Mouse (Mus musculus): ENCODE results near the gene Shisa9.

Shisa9 gene

GRCm38 (mm10) chr16:12202151-12202550 is 218.2 kb downstream of the Shisa9 start:
- DNase-seq, result no peak

GRCm38 (mm10) chr16:12203055-12203454 is 219.1 kb downstream of the Shisa9 start:
- no peak for DNase-seq

GRCm38 (mm10) chr16:12204423-12204822 is 220.5 kb downstream of the Shisa9 start:
- no peak for DNase-seq

GRCm38 (mm10) chr16:12206421-12206950 is 222.6 kb downstream of the Shisa9 start:
- no peak for DNase-seq

GRCm38 (mm10) chr16:12206951-12207350 is 223.0 kb downstream of the Shisa9 start:
- DNase-seq, result no peak

- DNase-seq, result no peak
Observed at GRCm38 (mm10) chr16:12209355-12209754, 225.4 kb downstream of the Shisa9 start.

- no peak for DNase-seq
Observed at GRCm38 (mm10) chr16:12209819-12210218, 225.9 kb downstream of the Shisa9 start.

- DNase-seq, result no peak
Observed at GRCm38 (mm10) chr16:12214018-12214417, 230.1 kb downstream of the Shisa9 start.

GRCm38 (mm10) chr16:12217289-12218150 is 233.6 kb downstream of the Shisa9 start:
- DNase-seq, result no peak

- DNase-seq, result no peak
Observed at GRCm38 (mm10) chr16:12218151-12218532, 234.2 kb downstream of the Shisa9 start.

GRCm38 (mm10) chr16:12219821-12220220 is 235.9 kb downstream of the Shisa9 start:
- DNase-seq, result no peak

GRCm38 (mm10) chr16:12223537-12223936 is 239.6 kb downstream of the Shisa9 start:
- DNase-seq, result no peak

GRCm38 (mm10) chr16:12226937-12227336 is 243.0 kb downstream of the Shisa9 start:
- DNase-seq, result no peak

- no peak for DNase-seq
Observed at GRCm38 (mm10) chr16:12233288-12233687, 249.4 kb downstream of the Shisa9 start.

GRCm38 (mm10) chr16:12234289-12234688 is 250.4 kb downstream of the Shisa9 start:
- no peak for DNase-seq

- no peak for DNase-seq
Observed at GRCm38 (mm10) chr16:12238611-12239010, 254.7 kb downstream of the Shisa9 start.

- no peak for DNase-seq
Observed at GRCm38 (mm10) chr16:12259361-12259760, 275.4 kb downstream of the Shisa9 start.

- DNase-seq, result no peak
Observed at GRCm38 (mm10) chr16:12265828-12266227, 281.9 kb downstream of the Shisa9 start.

- no peak for DNase-seq
Observed at GRCm38 (mm10) chr16:12300523-12300922, 316.6 kb downstream of the Shisa9 start.

GRCm38 (mm10) chr16:12303420-12303819 is 319.5 kb downstream of the Shisa9 start:
- no peak for DNase-seq

- DNase-seq, result no peak
Observed at GRCm38 (mm10) chr16:12307318-12307965, 323.5 kb downstream of the Shisa9 start.

GRCm38 (mm10) chr16:12309826-12310225 is 325.9 kb downstream of the Shisa9 start:
- no peak for DNase-seq

GRCm38 (mm10) chr16:12315627-12316026 is 331.7 kb downstream of the Shisa9 start:
- DNase-seq, result no peak
